Mouse (Mus musculus) lung, adult 2 months (tissue): Measurements from ENCODE around the gene Cyp4f37. TPM values are rescaled to one million over a fixed set of nuclear protein-coding genes. Genes with fewer than 3 reads are reported as not detected.

Source experiments
- DNase-seq: peaks from one replicate; pipeline ENCODE4 v3.0.0; 2022
- H3K4me1 ChIP-seq: fragments of 200-500 bp; 2 replicates; pipeline ENCODE4 v1.6.1; 2011; ENCODE audit warnings: low read length; ENCODE audit not compliant: control insufficient read depth, insufficient read depth
- H3K4me3 ChIP-seq: fragments of 200-500 bp; replicated peaks from 2 replicates; pipeline ENCODE3; 2011; ENCODE audit warnings: low read depth, mild to moderate bottlenecking, control low read depth, low read length; ENCODE audit errors: extremely low read depth
- CTCF ChIP-seq: fragments of 200-500 bp; IDR thresholded peaks from 2 replicates; pipeline ENCODE4 v1.5.1; 2011; ENCODE audit warnings: mild to moderate bottlenecking, low read length, control low read depth; ENCODE audit not compliant: insufficient read depth
- POLR2A ChIP-seq: fragments of 200-500 bp; IDR thresholded peaks from 2 replicates; pipeline ENCODE4 v1.6.1; 2011; ENCODE audit warnings: low read depth, mild to moderate bottlenecking, control low read depth, low read length, borderline replicate concordance; ENCODE audit errors: extremely low read depth
- WGBS: fragments of 180-500 bp; shearing (Covaris S2); methylation state at CpG from one replicate; pipeline ENCODE4 v1.1.7; 2018; 5-methylcytosine and 5-hydroxymethylcytosine counted together
- polyA plus RNA-seq: library from polyadenylated mRNA; depleted of rRNA; stranded (reverse); fragments of >200 nt; gene quantifications from 2 replicates; pipeline ENCODE4 v1.2.3, GENCODE M21; 2012

The Cyp4f37 gene
- polyA plus RNA-seq, 1 experiment: 0.11 TPM

- no peak overlapping the region for H3K4me3 ChIP-seq
- under 1% methylated on average over 17 of the region's 17 CpGs for WGBS
- peak; percentile 79 for DNase-seq
- H3K4me1 ChIP-seq: no peaks in the 10 kb centered on the region
- no peak for TF ChIP-seq POLR2A
- peak; percentile 84 for TF ChIP-seq CTCF
These were observed 13.8 kb downstream of the Cyp4f37 start for GRCm38 (mm10) chr17:32634972-32635314.

DNA sequence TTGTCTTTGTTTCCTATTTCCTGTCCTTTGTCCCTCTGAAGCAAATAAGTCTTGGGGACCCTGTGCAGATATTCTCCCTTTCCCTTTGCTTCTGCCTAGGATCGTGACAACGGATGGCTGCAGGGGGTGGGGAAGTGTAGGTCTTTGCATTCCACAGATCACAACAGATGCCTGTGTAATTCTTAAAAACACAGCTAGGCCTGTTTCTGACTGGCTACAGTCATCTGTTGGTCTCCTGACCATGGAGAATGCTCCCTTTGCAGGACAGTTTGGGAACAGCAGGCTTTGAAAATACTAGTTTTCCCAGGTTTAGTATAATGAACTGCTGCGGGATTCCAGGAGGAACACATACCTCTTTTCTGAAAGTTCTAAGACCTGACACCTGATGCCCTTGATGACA lies 15.2 kb downstream of the Cyp4f37 start:
- 43% methylated on average over 3 of the region's 3 CpGs for WGBS
- no peak for DNase-seq
- Histone ChIP-seq H3K4me1 (no peaks in the 10 kb centered on the region), H3K4me3 (no peak overlapping the region)
- no peak for TF ChIP-seq POLR2A
- TF ChIP-seq CTCF: no peak

DNA sequence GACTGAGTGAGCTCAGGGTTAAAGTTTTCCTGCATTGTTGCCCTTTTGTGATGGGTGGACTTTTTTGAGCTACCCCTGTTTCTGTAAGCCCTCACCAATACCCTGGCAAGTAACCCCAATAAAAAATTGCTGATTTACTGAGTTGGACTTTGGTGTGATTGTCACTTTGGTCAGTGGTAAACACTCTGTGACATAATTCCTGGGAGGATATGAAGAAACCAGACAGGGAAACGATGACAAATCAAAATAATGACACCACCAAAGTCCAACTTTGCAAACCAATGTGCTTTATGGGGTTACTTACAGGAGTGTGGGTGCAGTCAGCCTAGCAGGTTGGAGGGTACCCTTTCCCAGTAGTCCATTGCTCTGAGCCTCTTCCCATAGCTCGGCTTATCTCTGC lies 16.0 kb downstream of the Cyp4f37 start:
- Histone ChIP-seq H3K4me1 (no peaks in the 10 kb centered on the region), H3K4me3 (no peak overlapping the region)
- TF ChIP-seq CTCF (no peak), POLR2A (no peak)
- DNase-seq: no peak
- 67% methylated on average over 2 of the region's 2 CpGs for WGBS

DNA sequence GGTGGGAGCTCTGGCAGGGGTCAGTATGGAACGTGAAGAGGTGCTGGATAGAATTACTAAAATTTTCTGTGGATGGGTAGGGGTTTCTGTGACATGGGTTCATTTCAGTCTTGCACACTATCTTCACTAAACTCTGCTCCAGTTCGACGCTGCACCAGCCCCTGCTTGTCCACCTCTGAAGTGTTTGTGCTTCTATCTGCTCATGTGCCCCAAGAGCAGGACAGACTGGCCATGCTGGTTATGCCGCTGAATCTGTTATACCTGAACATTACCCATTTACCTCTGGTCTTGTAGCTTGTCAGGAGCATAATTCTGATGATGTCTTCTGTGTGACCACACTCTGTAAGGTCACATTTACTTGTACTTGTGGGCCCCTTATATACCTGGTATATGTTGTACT lies 25.5 kb downstream of the Cyp4f37 start:
- WGBS: 76% methylated on average over 4 of the region's 4 CpGs
- no peak for DNase-seq
- H3K4me3 ChIP-seq: no peak overlapping the region
- no peaks in the 10 kb centered on the region for H3K4me1 ChIP-seq
- TF ChIP-seq POLR2A (no peak), CTCF (no peak)

DNA sequence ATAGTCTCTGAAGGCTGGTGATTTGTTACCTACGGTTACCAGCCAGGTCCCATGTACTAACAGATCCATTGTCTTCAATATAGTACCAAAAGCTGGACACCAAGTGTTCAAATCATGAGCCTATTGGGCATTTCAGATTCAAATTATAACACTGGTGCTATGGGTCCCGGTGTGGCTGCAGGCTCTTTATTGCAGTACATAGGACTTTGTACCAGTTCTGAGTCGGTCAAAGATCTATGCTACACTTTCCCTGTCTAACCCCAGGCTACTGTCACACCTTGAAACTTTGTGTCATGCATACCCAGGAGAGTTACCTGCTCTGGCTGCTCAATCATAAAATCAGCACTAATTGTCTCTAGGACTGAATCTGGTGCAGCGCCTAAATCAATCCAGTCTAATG lies 32.8 kb downstream of the Cyp4f37 start:
- Histone ChIP-seq H3K4me3 (no peak overlapping the region), H3K4me1 (no peaks in the 10 kb centered on the region)
- WGBS: 92% methylated on average over 4 of the region's 4 CpGs
- no peak for DNase-seq
- TF ChIP-seq POLR2A: no peak
- no peak for TF ChIP-seq CTCF

- no peak for DNase-seq
- Histone ChIP-seq H3K4me3 (no peak overlapping the region), H3K4me1 (no peaks in the 10 kb centered on the region)
- TF ChIP-seq CTCF (no peak), POLR2A (no peak)
- WGBS: 57% methylated on average over 3 of the region's 3 CpGs
These were observed 35.9 kb downstream of the Cyp4f37 start for GRCm38 (mm10) chr17:32657041-32657440.

- 71% methylated on average over 1 of the region's 1 CpGs for WGBS
- Histone ChIP-seq H3K4me1 (no peaks in the 10 kb centered on the region), H3K4me3 (no peak overlapping the region)
- DNase-seq: no peak
- no peak for TF ChIP-seq CTCF
- TF ChIP-seq POLR2A: no peak
These were observed 37.1 kb downstream of the Cyp4f37 start for GRCm38 (mm10) chr17:32658246-32658645.

GRCm38 (mm10) chr17:32658712-32659111 lies 37.6 kb downstream of the Cyp4f37 start, which contains the start of gene Cyp4f40:
Gene Cyp4f40 (plus strand): TSS chr17:32658900.
- H3K4me1 ChIP-seq: no peaks in the 10 kb centered on the region
- WGBS: 19% methylated on average over 2 of the region's 2 CpGs
- peak; percentile 12 for DNase-seq
- H3K4me3 ChIP-seq: no peak within 1 kb of the TSS
- no peak for TF ChIP-seq POLR2A
- no peak for TF ChIP-seq CTCF

- WGBS: 64% methylated on average over 7 of the region's 7 CpGs
- no peak for TF ChIP-seq CTCF
- TF ChIP-seq POLR2A: no peak
- H3K4me3 ChIP-seq: no peak overlapping the region
- H3K4me1 ChIP-seq: no peaks in the 10 kb centered on the region
- no peak for DNase-seq
These were observed 52.9 kb downstream of the Cyp4f37 start for GRCm38 (mm10) chr17:32673976-32674375.

- Histone ChIP-seq H3K4me3 (no peak overlapping the region), H3K4me1 (no peaks in the 10 kb centered on the region)
- TF ChIP-seq CTCF (no peak), POLR2A (no peak)
- no peak for DNase-seq
- WGBS: 30% methylated on average over 21 of the region's 21 CpGs
These were observed 55.0 kb downstream of the Cyp4f37 start for GRCm38 (mm10) chr17:32676040-32676635.
